Mouse (Mus musculus) embryonic fibroblast, embryonic 13.5 days (primary cell): ENCODE results near the gene Clec4f.

Source experiments
- CTCF ChIP-seq: IDR thresholded peaks from 2 replicates; pipeline ENCODE4 v1.5.1; 2011; ENCODE audit warnings: mild to moderate bottlenecking, control low read depth, low read length, moderate library complexity, borderline replicate concordance; ENCODE audit not compliant: insufficient read depth
- POLR2A ChIP-seq: IDR thresholded peaks from 2 replicates; pipeline ENCODE4 v1.6.1; 2011; ENCODE audit warnings: low read depth, mild to moderate bottlenecking, control low read depth, low read length, moderate library complexity

DNA sequence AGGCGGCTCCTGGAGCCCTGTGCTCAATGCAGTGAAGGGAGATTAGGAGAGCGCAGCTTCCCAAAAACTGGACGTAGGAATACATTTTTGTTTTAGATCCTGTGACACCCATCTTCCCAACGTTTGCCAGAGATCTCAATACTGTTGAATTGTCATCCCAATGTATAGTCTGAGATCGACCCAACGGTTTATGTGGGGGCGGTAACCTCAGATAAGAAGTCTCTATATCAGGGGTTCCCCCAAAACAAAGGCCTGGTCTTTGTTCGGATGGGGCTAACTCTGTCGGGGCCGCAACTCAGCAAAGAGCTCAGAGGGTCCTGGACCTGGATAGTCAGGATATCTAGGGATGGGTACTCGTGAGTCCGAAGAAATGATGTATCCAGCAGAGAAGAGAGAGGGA is 37.0 kb upstream of the Clec4f start:
- no peak for TF ChIP-seq CTCF
- TF ChIP-seq POLR2A, result no peak
